In genomic region chr16:90989162-90989561, GRCm38 (mm10) we compare ENCODE assay signal across 13 mouse cellular contexts.
"Had no signal": no experiment of that assay in that cellular context is flagged by ENCODE, and none has a peak within 500 bp of the region (broad histone marks: within the 10 kb centered on the region; RNA-seq: fewer than 3 reads in every experiment).

No protein-coding gene starts in this region.

- H3K27me3 ChIP-seq: limb, embryonic 15.5 days; megakaryocyte, embryonic 14.5 days; stomach, embryonic 15.5 days had no signal

- H3K4me3 ChIP-seq: limb, embryonic 15.5 days; megakaryocyte, embryonic 14.5 days; stomach, embryonic 15.5 days had no signal

- H3K36me3 ChIP-seq: stomach, embryonic 15.5 days had no signal

- H3K9ac ChIP-seq: limb, embryonic 15.5 days; lung, embryonic 14.5 days; stomach, embryonic 15.5 days had no signal

- H3K4me1 ChIP-seq: limb, embryonic 15.5 days; stomach, embryonic 15.5 days had no signal

- DNase-seq: kidney, adult 8-10 months; kidney, postnatal 25 days; lung, embryonic 14.5 days; lung, postnatal 10 days; lung, postnatal 4 days; right cerebral cortex, postnatal 14 days; thymus, adult 2 months; thymus, postnatal 36 days had no signal

- H3K4me2 ChIP-seq: limb, embryonic 15.5 days; lung, embryonic 14.5 days; midbrain, embryonic 11.5 days; stomach, embryonic 15.5 days had no signal

- H3K9me3 ChIP-seq: limb, embryonic 15.5 days; megakaryocyte, embryonic 14.5 days; stomach, embryonic 15.5 days had no signal

- H3K27ac ChIP-seq: limb, embryonic 15.5 days; stomach, embryonic 15.5 days had no signal

- ATAC-seq: midbrain, embryonic 16.5 days had no signal
